Mouse (Mus musculus): Measurements from ENCODE around the gene Zc4h2. TPM values are rescaled to one million over a fixed set of nuclear protein-coding genes. Genes with fewer than 3 reads are reported as not detected.

Gene Zc4h2
- polyA plus RNA-seq (2012; ENCODE audit: low replicate concordance), result 0.26 and 0.33 TPM in 2 replicates

GRCm38 (mm10) chrX:95657804-95658599, at the start of gene Zc4h2:
Zc4h2 (minus strand) TSS chrX:95658509.

Other genes starting within 250 kb of the Zc4h2 start
- 0.28 and 0.93 TPM in 2 replicates for gene Amer1, start 213.6 kb downstream of the Zc4h2 start, polyA plus RNA-seq (2012; ENCODE audit: low replicate concordance)
- not detected in 2 replicates for gene Asb12, start 100.5 kb downstream of the Zc4h2 start, polyA plus RNA-seq (2012; ENCODE audit: low replicate concordance)
- not detected in 2 replicates for gene Pfn5, start 100.4 kb downstream of the Zc4h2 start, polyA plus RNA-seq (2012; ENCODE audit: low replicate concordance)
- gene Zc3h12b, start 53.2 kb upstream of the Zc4h2 start, polyA plus RNA-seq (2012; ENCODE audit: low replicate concordance), result 0.13 and 0.27 TPM in 2 replicates